Mouse (Mus musculus) mature B cell (primary cell): ENCODE results near the gene Atp6v0a4.

ENCODE experiments used
- in situ Hi-C: fragments of 300-500 bp; cut with MboI; formaldehyde crosslinking; loops from 2 replicates; pipeline ENCODE4 v1.14.3; 2019

Atp6v0a4 gene

DNA sequence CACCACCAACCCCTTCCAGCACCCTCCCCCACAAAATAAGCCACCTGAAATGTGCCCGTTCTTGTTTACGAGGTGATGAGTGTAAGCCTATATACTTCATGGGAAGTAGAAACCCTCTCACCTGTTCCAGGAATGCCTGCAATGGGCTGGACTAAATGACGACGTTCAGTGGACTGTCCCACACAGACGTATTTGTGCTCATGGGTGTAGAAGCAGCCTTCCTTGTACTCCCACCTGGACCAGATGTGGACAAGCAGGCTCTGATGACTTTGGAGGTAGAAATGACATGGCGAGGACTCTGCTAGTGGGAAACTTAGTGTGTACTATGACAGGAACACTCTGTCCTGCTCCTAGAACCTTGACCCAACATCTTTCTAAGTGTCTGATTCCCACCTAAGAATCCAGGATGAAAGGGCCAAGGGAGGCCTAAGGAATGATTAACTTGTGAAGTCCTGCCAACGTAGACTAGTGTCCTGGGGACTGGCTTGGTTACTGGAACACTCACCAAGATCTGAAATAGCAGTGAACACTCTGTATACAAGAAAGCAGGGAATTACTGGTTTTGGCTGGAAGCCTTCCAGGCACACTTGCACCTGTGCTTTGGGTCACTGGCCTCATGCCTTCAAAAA lies at the start of gene Atp6v0a4:
Atp6v0a4 (minus strand) TSS at position 380 of the 629 bp plus-strand sequence.
- in situ Hi-C loops, result no loop called here

DNA sequence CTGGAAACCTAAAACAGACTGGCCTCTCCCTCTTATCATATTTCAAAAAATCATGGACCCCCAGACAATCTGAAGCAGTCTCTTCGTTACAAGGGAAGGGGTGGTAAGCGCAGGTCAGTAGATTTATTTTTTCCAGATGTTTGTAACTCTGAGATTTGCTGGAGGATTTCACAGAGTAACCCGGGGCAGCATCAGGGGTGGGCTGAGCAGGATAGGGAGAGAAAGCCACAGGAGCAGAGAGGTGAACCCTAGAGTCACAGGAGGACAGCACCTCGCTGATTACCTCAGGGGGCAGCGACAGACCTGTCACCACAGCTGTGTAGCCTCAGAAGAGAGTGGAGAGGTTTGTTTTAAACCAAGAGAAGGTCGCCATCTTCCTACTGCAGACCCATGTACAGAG lies 41.0 kb upstream of the Atp6v0a4 start:
- in situ Hi-C loops, result no loop called here

DNA sequence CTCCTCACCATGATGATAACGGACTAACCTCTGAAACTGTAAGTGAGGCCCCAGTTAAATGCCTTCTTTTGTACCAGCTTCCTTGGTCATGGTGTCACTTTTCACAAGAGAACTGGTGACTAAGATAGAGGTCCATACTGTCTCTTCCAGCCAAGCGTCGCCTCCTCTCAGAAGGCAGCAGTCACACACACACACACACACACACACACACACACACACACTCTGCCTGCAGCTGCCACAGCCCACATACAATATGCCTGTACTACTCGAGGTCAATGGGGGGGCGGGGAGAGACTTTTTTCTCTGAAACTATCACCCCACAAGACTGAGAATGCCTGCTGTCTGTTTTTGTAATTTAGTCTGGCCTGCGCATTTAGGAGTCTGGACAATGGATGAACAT lies 40.3 kb upstream of the Atp6v0a4 start:
- in situ Hi-C loops, result no loop called here

DNA sequence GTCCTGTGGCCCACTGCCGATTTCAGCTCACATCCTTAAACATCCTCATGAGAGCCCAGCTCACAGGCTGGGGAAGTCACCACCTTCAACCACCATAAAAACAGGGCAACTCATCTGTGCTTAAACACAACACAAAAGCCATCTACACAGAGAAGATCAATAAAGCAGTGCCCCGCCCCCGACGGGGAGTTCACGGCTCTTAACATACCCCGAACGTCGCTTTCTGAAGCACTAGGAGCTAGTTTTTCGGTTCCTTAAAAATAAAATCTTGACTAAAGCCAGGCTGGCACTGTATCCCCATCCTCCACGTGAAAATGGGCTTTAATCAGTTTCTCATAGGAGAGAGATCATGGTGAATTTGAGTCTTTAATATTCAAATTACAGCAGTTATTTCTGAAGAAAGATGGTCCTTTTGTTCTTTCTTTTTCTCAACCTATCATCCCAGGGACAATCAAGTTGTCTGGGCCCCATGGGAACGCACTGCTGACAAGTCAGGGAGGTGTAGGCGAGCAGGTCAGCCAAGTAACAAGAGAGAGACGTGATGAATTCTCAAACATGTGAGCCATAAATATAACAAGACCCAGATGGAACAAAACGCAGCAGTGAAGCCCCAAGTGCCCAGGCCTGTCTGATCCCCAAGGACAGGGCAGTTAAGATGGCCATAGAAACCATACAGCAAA lies 38.6 kb upstream of the Atp6v0a4 start:
- in situ Hi-C loops, result no loop called here

DNA sequence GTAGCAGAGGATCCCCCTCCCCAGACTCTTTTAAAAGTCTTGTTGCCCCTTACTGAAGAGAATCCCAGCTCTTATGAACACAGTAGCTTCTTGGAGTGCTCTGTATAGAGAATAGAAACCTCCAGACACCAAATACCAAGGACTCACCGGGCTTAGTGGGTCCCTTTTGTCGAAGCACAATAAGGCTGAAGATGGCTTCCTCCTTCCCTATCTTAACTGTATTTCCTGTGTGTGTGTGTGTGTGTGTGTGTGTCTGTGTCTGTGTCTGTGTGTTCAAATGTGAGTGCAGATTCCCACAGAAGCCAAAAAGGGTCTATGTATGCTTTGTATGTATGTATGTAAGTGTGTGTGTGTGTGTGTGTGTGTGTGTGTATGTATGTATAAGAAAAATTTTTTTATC lies 36.2 kb upstream of the Atp6v0a4 start:
- in situ Hi-C loops, result no loop called here

DNA sequence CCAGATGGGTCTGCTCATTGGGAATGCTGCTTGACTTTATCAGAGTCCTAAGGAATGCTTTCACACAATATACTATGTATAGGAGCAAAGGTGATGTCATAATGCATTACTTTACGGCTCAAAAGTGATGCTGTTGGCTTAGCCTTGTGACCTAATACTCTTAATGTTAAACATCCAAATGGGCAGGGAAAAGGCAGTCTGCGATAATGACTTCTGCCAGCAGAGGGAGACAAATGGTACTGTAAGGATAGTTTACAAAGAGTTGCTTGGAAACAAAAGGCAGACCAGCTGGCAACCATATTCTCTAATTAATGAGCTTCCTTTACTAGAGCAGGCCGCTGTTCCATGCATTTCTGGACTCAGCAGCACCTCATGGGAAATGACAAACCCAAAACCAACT lies 35.7 kb upstream of the Atp6v0a4 start:
- in situ Hi-C loops, result no loop called here

DNA sequence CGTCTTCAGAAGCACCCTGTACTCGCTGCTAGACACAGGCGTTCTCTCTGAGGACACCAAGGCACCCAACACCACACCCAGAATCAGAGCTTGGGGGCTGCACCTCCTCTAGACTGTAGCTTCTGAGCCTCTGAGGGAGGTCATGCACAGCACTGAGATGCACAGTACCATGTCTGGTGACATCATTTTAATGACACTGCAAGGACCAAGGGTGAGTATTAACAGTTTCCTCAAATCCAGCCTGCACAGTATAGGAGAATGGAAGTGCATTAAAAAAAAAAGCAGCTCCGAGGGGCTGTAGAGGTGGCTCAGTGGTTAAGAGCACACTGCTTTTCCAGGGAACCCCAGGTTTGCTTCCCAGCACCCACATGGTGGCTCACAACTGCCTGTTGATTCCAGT lies 35.2 kb upstream of the Atp6v0a4 start:
- in situ Hi-C loops, result no loop called here

DNA sequence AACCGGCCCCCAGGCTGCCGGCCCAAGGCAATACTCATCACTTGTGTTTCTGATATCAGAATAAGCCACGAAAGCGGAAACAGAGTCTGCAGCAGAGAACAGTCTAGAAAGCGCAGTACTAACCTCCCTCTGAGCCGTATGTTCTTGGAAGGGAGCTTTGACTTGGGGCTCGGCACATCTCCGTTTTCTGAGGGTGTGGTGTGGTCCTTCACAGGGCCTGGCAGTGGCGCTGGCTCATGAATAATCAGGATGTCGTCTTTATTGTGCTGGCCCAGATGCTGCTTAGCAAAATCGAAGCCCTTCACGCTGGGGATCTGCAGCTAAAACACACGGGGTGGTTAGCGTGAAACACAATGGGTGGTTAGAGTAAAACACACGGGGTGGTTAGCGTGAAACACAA lies 33.5 kb upstream of the Atp6v0a4 start:
- in situ Hi-C loops, result no loop called here

DNA sequence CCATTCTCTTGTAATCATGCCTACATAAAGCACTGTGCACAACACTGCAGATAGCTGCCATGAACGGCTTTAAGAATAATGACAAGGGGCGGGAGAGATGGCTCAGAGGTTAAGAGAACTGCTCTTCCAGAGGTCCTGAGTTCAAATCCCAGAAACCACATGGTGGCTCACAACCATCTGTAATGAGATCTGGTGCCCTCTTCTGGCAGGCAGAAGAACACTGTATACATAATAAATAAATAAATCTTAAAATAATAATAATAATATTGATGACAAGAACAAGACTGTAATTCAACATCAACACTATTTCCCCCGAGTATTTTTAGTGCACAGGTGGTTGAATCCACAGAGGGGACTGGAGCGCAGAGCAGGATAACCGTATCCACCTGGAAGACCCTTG lies 31.8 kb upstream of the Atp6v0a4 start:
- in situ Hi-C loops, result no loop called here

DNA sequence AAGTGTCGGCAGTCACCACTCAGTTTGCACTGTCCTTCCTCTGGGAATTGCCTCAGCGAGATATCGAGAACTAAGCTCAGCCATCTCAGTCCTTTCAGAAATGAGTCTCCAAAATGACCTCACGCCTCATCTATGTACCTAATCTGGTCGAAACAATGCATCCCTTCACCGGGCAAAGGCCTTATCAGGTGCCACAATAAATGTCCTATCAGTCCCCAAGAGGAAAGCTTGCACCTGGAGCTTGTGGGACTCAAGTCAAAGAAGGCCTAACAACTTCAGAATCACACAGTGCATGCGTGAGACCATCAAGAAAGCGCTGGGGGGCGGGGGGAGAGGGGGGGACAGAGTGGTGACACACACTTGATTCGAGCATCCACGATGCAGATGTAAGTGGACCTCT lies 27.9 kb upstream of the Atp6v0a4 start:
- in situ Hi-C loops, result no loop called here

DNA sequence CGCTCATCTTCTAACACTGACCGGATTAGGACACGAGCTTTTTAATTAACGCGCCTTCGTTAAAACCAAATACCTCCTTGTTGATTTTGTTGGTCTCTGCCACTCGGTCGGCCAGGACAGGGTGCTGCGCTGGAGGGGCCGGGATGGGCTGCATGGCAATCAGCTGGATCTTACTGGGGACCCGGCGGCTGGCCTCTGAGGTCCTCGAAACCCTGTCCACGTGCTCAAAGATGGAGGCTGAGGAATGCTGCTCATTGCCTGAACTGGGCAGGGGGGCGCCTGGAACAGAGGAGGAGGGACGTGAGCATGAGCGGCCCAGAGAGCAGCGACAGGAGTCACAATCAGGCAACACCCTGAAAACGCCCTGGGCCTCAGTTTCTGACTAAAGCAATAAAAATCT lies 25.1 kb upstream of the Atp6v0a4 start:
- in situ Hi-C loops, result no loop called here

DNA sequence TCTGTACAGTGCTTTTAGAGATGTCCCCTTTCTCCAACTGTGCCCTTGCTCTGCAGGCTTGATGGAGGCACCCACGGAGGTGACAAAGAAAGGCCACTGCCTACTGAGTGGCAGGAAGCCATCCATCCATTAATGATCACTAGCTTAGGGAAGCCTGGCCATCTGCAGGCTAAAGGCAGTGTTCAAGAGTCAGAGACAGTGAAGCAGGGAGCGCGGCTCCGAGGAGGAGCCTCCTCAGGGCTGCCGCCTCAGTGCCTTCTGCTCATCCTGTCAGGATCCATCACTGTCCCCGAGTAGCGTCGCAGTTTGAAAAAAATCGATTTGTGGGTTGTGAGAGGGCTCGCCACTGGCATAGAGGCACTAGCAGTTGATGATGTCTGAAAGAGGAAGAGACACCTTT lies 24.2 kb upstream of the Atp6v0a4 start:
- in situ Hi-C loops, result no loop called here

DNA sequence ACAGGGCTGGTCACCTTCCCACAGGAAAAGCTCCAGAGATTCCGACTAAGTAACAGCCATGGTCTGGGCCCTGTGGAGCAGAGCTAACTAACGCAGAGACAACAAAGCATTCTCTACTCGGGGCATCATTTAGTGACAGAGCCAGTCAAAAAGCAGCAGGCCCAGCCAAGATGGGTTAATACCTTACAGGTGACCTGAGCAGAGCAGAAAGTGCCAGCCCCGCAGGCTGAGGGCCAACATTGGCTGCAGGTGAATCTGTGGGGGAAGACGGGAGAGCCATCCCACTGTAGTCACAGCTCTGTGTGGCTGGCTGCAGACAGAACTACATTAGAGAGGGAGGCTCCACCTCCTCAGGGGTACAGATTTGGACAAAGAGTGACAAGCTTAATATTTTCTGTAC lies 22.9 kb upstream of the Atp6v0a4 start:
- in situ Hi-C loops, result no loop called here

DNA sequence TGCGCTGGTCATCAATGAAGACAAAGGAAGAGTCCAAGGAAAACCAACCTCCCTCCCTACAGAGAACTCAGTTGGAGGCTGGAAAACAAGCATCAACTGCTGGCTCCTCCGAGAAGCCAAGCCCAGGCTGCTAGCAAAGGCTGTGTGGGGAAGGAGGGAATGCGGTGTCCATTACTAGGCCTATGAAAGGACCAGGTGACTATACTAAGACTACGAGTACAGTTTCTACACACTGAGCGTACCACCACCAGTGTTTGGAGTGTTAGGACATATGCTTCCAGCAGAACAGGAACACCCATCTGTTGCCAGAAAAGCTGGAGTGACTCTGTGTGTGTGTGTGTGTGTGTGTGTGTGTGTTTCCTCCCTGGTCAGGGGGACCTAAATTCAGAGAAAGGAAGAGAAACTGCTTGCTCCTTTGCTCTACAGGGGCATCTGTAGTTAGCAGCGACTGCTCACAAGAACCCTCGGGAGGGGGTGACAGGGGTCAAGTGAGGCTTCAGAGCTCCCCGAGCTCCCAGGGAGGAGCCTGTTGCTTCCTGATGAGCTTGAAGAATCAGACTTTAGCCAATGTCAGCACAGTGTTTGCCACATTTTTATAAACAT lies 21.2 kb upstream of the Atp6v0a4 start:
- in situ Hi-C loops, result no loop called here

DNA sequence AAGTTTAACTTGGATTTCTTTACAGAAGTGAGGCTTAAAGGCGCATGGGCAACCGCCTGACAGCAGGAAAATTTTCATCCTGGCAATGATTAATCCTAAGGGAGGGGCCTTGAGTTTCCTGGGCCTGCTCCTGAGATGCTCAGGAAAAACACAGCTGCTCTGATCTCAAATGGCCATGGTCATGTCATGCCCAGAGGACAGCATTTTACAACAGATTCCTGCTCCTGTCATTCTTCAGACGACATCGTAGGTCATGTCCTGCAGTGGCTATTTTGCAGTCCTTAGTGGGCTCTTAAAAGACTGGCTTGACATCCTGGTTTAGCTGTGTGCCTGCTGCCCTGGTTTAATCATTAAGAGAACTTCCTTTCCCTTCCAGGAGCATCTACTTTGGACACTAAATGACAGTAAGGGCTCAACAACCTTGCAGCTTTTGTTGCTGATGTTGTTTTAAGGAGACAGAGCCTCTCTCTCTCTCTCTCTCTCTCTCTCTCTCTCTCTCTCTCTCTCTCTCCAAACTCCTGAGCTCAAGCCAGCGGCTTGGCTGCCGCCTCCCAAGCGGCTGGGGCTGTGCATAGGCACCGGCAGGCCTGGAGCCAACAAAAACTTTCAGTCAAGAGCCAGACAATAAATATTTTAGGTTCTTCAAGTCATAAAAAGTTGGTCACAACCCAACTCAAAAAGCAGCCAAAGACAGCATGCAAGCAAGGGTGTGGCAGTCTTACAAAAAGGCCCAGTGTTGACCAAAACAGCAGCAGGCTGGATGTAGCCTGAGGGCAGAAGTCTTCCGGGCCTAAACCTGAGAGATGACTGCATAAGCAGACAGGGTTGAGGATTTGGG lies 20.0 kb upstream of the Atp6v0a4 start:
- in situ Hi-C loops, result no loop called here

DNA sequence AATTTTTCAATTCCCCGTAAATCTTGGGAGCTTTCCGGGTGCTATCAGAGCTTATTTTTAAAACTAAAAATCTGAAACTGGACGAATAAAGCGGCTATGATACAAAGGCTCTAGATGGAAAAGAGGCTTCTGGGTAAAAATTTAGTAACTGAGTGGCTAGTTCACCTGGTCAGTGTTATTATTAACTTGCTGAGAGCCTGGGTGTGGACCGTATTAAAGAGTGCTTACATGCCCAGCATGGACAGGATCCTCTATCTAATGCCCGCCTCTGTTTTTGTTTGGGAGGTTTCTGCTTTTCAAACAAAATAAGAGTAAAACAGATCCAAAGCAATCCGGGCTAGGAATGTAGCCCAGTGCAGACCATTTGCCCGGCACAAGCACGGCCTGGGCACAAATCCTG lies 16.0 kb upstream of the Atp6v0a4 start:
- in situ Hi-C loops, result no loop called here

DNA sequence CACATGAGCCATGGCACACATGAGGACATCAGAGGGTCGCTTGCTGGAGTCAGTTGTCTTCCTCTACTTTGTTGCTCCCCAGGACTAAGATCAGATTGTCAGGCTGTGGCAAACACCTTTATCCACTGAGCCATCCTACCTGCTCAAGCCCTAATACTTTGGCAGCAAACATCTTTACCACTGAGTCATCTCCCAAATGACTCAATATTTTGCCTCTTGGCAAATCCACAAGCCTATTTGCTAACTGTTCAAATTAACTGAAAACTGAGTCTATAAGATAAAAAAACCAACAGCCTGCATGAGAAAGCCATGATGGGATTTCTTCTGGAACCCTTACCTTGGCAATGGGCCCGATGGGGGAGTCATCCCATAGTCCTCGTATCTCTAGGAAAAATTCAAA lies 14.7 kb upstream of the Atp6v0a4 start:
- in situ Hi-C loops, result no loop called here

DNA sequence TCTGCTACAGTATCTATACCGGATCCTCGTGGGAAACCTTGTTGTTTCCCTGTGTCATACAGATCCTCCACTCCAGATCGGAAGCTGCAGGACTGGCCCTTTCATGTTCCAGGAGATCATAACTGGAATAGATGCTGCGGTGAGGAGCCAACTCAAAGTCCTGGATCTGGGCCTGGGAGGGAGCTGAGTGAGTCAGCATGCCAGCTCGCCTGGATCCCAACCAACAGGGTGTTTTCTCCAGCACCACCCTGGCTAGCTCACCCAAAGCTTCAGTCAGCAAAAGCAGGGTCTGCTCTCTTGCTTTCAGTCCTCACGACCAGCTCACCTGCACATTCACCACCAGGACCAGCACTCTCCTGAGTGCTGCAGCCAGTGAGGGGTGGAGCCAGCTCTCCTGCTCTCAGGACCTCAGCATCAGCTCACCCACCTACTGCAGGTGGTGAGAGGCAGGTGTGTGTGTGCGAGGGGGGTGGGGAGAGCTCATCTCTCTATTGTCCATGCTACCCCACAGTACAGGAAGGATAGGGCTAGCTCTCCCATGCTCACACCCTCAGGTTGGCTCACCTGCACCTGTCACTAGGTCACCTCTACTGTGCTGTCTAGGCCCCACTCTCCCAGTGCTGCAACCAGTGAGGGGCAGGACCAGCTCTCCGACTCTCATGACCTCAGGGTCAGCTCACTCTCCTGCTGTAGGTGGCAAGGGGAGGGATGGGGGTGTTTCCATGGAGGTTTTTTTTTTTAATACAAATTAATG lies 10.6 kb upstream of the Atp6v0a4 start:
- in situ Hi-C loops, result no loop called here

DNA sequence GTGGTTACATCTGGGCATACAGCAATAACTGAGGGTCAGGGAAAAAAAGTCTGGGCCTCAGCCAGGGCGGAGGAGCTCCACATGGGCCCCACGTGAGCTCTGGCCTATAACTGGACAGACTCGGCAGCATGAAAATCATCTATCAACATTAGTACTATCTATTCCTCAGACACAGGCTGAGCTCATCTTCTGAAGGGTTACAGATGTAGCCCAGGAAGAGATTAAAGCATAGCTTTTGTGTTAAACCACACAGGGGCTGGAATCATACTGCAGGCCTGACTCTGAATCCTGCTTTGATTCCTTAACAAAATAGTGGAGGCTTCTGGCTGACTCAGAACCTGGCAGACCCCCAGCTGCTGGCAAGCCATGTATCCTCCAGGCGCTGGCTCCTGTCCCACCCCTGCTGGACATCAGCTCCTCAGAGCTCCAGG lies 7.4 kb upstream of the Atp6v0a4 start:
- in situ Hi-C loops, result no loop called here

DNA sequence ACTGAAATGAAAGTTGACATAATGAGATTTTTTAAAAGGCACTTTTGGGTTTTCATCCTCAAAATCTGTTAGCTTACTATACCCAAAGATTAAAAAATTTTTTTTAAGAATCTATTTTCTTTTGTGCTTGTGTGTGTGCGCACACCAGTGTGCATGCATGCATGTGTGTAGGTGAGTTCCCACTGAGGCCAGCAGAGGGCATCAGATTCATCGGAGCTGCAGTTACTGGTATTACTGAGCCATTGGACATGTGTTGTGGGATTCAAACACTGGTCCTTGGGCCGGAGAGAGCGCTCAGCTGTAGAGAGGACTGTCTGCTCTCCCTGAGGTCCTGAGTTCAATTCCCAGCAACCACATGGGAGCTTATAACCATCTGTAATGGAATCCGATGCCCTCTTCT lies 5.5 kb upstream of the Atp6v0a4 start:
- in situ Hi-C loops, result no loop called here

DNA sequence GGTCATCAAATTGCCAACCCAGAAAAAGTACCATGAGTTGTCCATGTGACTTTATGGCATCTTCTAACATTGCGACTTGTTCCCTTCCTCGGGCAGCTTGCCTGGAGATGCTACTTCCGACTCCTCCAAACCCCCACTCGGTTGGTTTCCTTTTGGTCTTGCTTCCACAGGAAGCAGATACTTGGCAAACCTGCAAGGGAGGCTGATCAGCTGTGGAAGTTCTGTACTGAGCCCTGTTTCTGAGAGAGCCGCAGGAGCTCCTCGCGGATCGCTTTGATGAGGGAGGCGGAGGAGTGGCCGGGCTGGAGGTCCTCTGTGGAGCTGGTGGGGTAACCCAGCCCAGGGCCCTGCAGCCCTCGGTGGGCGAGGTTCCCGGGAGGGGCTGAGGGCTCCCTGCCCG lies 3.7 kb upstream of the Atp6v0a4 start:
- in situ Hi-C loops, result no loop called here

DNA sequence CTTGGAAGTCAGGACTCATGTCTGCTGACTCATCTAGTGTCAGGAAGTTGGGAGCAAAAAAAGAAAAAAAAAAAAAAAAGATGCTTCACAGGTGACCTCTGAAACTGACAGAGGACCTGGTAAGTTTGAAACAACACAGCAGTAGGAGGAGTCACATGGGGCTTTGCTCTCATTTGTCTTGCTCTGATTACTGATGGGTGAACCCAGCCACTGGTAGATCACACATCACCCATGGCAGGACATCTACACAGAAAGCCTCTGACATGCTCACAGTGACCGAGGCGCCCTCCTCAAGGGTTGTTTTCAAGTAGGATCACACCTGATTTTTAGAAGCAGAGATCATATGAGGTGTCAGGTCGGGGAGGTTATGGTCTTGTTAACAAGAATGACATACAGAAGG lies 1.1 kb upstream of the Atp6v0a4 start:
- in situ Hi-C loops, result no loop called here
